ENCODE assay signal across 8 mouse cellular contexts in genomic region chr2:93470127-93470526, GRCm38 (mm10). TPM values are rescaled to one million over a fixed set of nuclear protein-coding genes. Genes with fewer than 3 reads are reported as not detected.
DNase-seq lines count a peak whose midpoint lies in the region; ATAC-seq and TF ChIP-seq lines count a peak whose summit lies in the region.

No protein-coding gene starts in this region.

- peaks cover 66% of the 10 kb centered on the region for H3K4me1 ChIP-seq in erythroblast, embryonic 14.5 days (ENCODE audit: control insufficient read depth)
- peaks cover 15% of the 10 kb centered on the region for H3K4me1 ChIP-seq in heart, embryonic 13.5 days
- 0 out of 2 replicates have a peak, but pooled peaks cover 12% of the 10 kb centered on the region for H3K4me1 ChIP-seq in kidney, embryonic 14.5 days (ENCODE audit: control insufficient read depth, insufficient read depth, low read length)
- H3K4me1 ChIP-seq in lung, embryonic 15.5 days, result peaks cover 15% of the 10 kb centered on the region
- peaks cover 9% of the 10 kb centered on the region for H3K4me1 ChIP-seq in olfactory bulb, adult 2 months (ENCODE audit: control insufficient read depth, insufficient read depth, low read length)

- TF ChIP-seq POLR2A in olfactory bulb, adult 2 months (IDR thresholded peaks at IDR 0.05; ENCODE audit: insufficient read depth, low read depth, low read length), result no peak

- peak in 1 of 2 experiments; percentile 29 for DNase-seq in left cerebral cortex, adult 2 months (ENCODE audit: extremely low spot score in 1 of 2, low spot score in 2 of 2)
- DNase-seq in left cerebral cortex, adult 8-10 months (ENCODE audit: low spot score in 2 of 2), result no peak
- no peak for DNase-seq in layer of hippocampus, postnatal 14 days (ENCODE audit: low spot score in 2 of 2)

- H3K27ac ChIP-seq in left cerebral cortex, adult 2 months, result no peak overlapping the region
- no peak overlapping the region for H3K27ac ChIP-seq in heart, embryonic 13.5 days (replicated peaks)
- no peak overlapping the region for H3K27ac ChIP-seq in kidney, embryonic 14.5 days (ENCODE audit: low read depth, low read length)
- peak overlapping the region; percentile 42; the same call in 1 of the 2 replicates for H3K27ac ChIP-seq in lung, embryonic 15.5 days
- H3K27ac ChIP-seq in olfactory bulb, adult 2 months (ENCODE audit: insufficient read depth, low read depth, low read length), result no peak overlapping the region

- peaks cover 7% of the 10 kb centered on the region; the same call in 1 of the 2 replicates for H3K27me3 ChIP-seq in erythroblast, embryonic 14.5 days (ENCODE audit: control insufficient read depth)
- peaks cover 17% of the 10 kb centered on the region for H3K27me3 ChIP-seq in heart, embryonic 13.5 days (replicated peaks)
- no peaks in the 10 kb centered on the region for H3K27me3 ChIP-seq in kidney, embryonic 14.5 days (ENCODE audit: control insufficient read depth, insufficient read depth, low read length)
- H3K27me3 ChIP-seq in lung, embryonic 15.5 days, result peaks cover 6% of the 10 kb centered on the region; the same call in 1 of the 2 replicates

- H3K4me3 ChIP-seq in left cerebral cortex, adult 2 months, result peak overlapping the region; percentile 26
- peak overlapping the region; percentile 67 for H3K4me3 ChIP-seq in erythroblast, embryonic 14.5 days (replicated peaks)
- peak overlapping the region; percentile 54 for H3K4me3 ChIP-seq in heart, embryonic 13.5 days
- H3K4me3 ChIP-seq in kidney, embryonic 14.5 days (ENCODE audit: low read length), result peak overlapping the region; percentile 30
- peak overlapping the region; percentile 39 for H3K4me3 ChIP-seq in lung, embryonic 15.5 days
- H3K4me3 ChIP-seq in olfactory bulb, adult 2 months (ENCODE audit: insufficient read depth, low read depth, low read length), result peak overlapping the region; percentile 17

- WGBS in heart, embryonic 13.5 days, result 1% methylated on average over 9 of the region's 9 CpGs
- WGBS in kidney, embryonic 14.5 days, result 0% methylated on average over 9 of the region's 9 CpGs
- 2% methylated on average over 9 of the region's 9 CpGs for WGBS in lung, embryonic 15.5 days
- WGBS in olfactory bulb, adult 2 months, result under 1% methylated on average over 9 of the region's 9 CpGs

- no peak for TF ChIP-seq CTCF in left cerebral cortex, adult 2 months (IDR thresholded peaks at IDR 0.05)
- no peak for TF ChIP-seq CTCF in olfactory bulb, adult 2 months (IDR thresholded peaks at IDR 0.05; ENCODE audit: insufficient read depth, low read depth, low read length)

- no peak for ATAC-seq in heart, embryonic 13.5 days (ENCODE audit: extremely low read depth, insufficient number of reproducible peaks, low FRiP score, low TSS enrichment)
- ATAC-seq in kidney, embryonic 14.5 days (ENCODE audit: low FRiP score, low TSS enrichment), result peak; percentile 65; the same call in 1 of the 2 replicates
- ATAC-seq in lung, embryonic 15.5 days (ENCODE audit: borderline replicate concordance, extremely low read depth, low FRiP score, low TSS enrichment), result peak; percentile 60; the same call in 1 of the 2 replicates

- peak overlapping the region; percentile 80 for H3K9ac ChIP-seq in heart, embryonic 13.5 days
- H3K9ac ChIP-seq in kidney, embryonic 14.5 days (ENCODE audit: low read depth, low read length), result peak overlapping the region; percentile 50
- H3K9ac ChIP-seq in lung, embryonic 15.5 days, result peak overlapping the region; percentile 33

- H3K9me3 ChIP-seq in erythroblast, embryonic 14.5 days (ENCODE audit: control insufficient read depth, low read length), result no peaks in the 10 kb centered on the region
- H3K9me3 ChIP-seq in heart, embryonic 13.5 days, result no peaks in the 10 kb centered on the region
- H3K9me3 ChIP-seq in kidney, embryonic 14.5 days (ENCODE audit: control insufficient read depth, low read length), result no peaks in the 10 kb centered on the region
- H3K9me3 ChIP-seq in lung, embryonic 15.5 days, result no peaks in the 10 kb centered on the region

- H3K4me2 ChIP-seq in heart, embryonic 13.5 days, result peak overlapping the region; percentile 86
- H3K4me2 ChIP-seq in kidney, embryonic 14.5 days (replicated peaks; ENCODE audit: low read depth, low read length), result peak overlapping the region; percentile 60
- peak overlapping the region; percentile 82 for H3K4me2 ChIP-seq in lung, embryonic 15.5 days

- intact Hi-C loops in left cerebral cortex, adult 2 months (cut with DNase I), result loop anchor here (2.0 to 10.0 kb wide), 3 partner anchors 253 to 403 kb away; no protein-coding TSS in a partner anchor

- H3K36me3 ChIP-seq in erythroblast, embryonic 14.5 days (ENCODE audit: control insufficient read depth), result no peaks in the 10 kb centered on the region; the same call in 1 of the 2 replicates
- H3K36me3 ChIP-seq in heart, embryonic 13.5 days, result no peaks in the 10 kb centered on the region
- no peaks in the 10 kb centered on the region for H3K36me3 ChIP-seq in kidney, embryonic 14.5 days (ENCODE audit: control insufficient read depth, insufficient read depth, low read length)
- H3K36me3 ChIP-seq in lung, embryonic 15.5 days, result no peaks in the 10 kb centered on the region

RNA-seq across cellular contexts. Expression of gene Cd82, which starts 7.2 kb away (rescaled TPM):
- 10 to 100 TPM; 12.8 to 17.8 TPM for total RNA-seq in left cerebral cortex, adult 2 months (2021)
- 10 to 100 TPM; 22.9 to 31.8 (median 25.6) TPM for total RNA-seq in left cerebral cortex, adult 8-10 months (2022)
- polyA plus RNA-seq in erythroblast, embryonic 14.5 days (2012), result 37.0 and 42.7 TPM in 2 replicates
- polyA plus RNA-seq in heart, embryonic 13.5 days (2015; fragmentation: Nextera tagmentation; extraction: Ambion mirVana), result 24.6 and 27.2 TPM in 2 replicates
- polyA plus RNA-seq in kidney, embryonic 14.5 days (2014; fragmentation: Nextera tagmentation; extraction: Ambion mirVana), result 17.4 and 27.4 TPM in 2 replicates
- polyA plus RNA-seq in lung, embryonic 15.5 days (2015; fragmentation: Nextera tagmentation; extraction: Ambion mirVana), result 50.3 and 59.2 TPM in 2 replicates
- polyA plus RNA-seq in olfactory bulb, adult 2 months (2012; ENCODE audit: insufficient read depth, insufficient read length, low replicate concordance, missing spikeins), result not detected in 2 replicates
- total RNA-seq in layer of hippocampus, postnatal 14 days (2021), result 10 to 100 TPM; 11.2 to 15.2 TPM

Comparison
In these comparisons a context has a peak if more than half of its experiments do, and no peak if none do; other contexts are left out.
1. H3K4me3 ChIP-seq: peak in every context shown above with its lines; median percentile 67 in erythroblast, embryonic 14.5 days; 54 in heart, embryonic 13.5 days; 39 in lung, embryonic 15.5 days; 30 in kidney, embryonic 14.5 days; 26 in left cerebral cortex, adult 2 months; 17 in olfactory bulb, adult 2 months.